Mouse (Mus musculus): ENCODE results near the gene Ttc28. TPM values are rescaled to one million over a fixed set of nuclear protein-coding genes. Genes with fewer than 3 reads are reported as not detected.

Ttc28 gene
- polyA plus RNA-seq, 1 experiment from 2014 or later, result 4.2 TPM

GRCm38 (mm10) chr5:111125746-111126145 lies 246.1 kb downstream of the Ttc28 start:
- no peak for ATAC-seq
- peaks cover 20% of the 10 kb centered on the region for H3K4me1 ChIP-seq (ENCODE audit: control insufficient read depth, insufficient read depth, low read length)
- H3K9ac ChIP-seq (ENCODE audit: low read depth, low read length), result no peak overlapping the region
- no peak overlapping the region for H3K27ac ChIP-seq (ENCODE audit: low read length)
- H3K27me3 ChIP-seq (replicated peaks; ENCODE audit: control insufficient read depth, insufficient read depth, low read length), result no peaks in the 10 kb centered on the region
- WGBS, result 84% methylated on average over 12 of the region's 12 CpGs
- no peak overlapping the region for H3K4me3 ChIP-seq (ENCODE audit: low read length)
- no peaks in the 10 kb centered on the region for H3K9me3 ChIP-seq (ENCODE audit: control insufficient read depth, low read length)
- no peaks in the 10 kb centered on the region for H3K36me3 ChIP-seq (ENCODE audit: control insufficient read depth, insufficient read depth, low read length)
- no peak overlapping the region for H3K4me2 ChIP-seq (ENCODE audit: low read depth, low read length)

DNA sequence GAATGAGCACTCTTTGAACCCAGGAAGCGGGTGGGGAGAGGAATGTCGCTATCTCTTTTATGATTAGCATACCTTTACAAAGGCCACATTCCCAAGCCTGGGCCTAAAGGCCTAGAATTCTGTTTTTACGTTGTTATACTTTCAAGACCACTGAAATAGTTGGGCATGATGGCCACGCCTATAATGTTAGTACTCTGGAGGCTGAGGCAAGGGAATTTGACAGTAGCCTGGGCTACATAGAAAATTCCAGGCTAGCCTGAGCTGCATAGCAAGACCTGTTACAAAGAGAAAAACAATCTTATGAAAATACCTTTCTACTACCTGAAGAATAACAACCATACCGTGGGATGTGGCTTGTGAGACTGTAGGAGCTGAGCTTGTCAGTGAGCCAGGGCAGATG lies 248.2 kb downstream of the Ttc28 start:
- Histone ChIP-seq H3K27ac (ENCODE audit: low read length) (0 out of 2 replicates have a peak overlapping the region, but pooled peaks have one; percentile 27), H3K9ac (ENCODE audit: low read depth, low read length) (no peak overlapping the region), H3K4me1 (ENCODE audit: control insufficient read depth, insufficient read depth, low read length) (peaks cover 16% of the 10 kb centered on the region), H3K27me3 (replicated peaks; ENCODE audit: control insufficient read depth, insufficient read depth, low read length) (no peaks in the 10 kb centered on the region), H3K4me2 (ENCODE audit: low read depth, low read length) (no peak overlapping the region), H3K9me3 (ENCODE audit: control insufficient read depth, low read length) (no peaks in the 10 kb centered on the region), H3K36me3 (ENCODE audit: control insufficient read depth, insufficient read depth, low read length) (no peaks in the 10 kb centered on the region), H3K4me3 (ENCODE audit: low read length) (no peak overlapping the region)
- ATAC-seq, result no peak
- 69% methylated on average over 5 of the region's 5 CpGs for WGBS

- no peaks in the 10 kb centered on the region for H3K27me3 ChIP-seq (replicated peaks; ENCODE audit: control insufficient read depth, insufficient read depth, low read length)
- 67% methylated on average over 8 of the region's 8 CpGs for whole genome bisulfite sequencing
These were observed 250.5 kb downstream of the Ttc28 start for GRCm38 (mm10) chr5:111130121-111130520.

GRCm38 (mm10) chr5:111131561-111131960 lies 252.0 kb downstream of the Ttc28 start:
- Histone ChIP-seq H3K4me2 (ENCODE audit: low read depth, low read length) (no peak overlapping the region), H3K4me1 (ENCODE audit: control insufficient read depth, insufficient read depth, low read length) (peaks cover 12% of the 10 kb centered on the region), H3K36me3 (ENCODE audit: control insufficient read depth, insufficient read depth, low read length) (no peaks in the 10 kb centered on the region), H3K27me3 (replicated peaks; ENCODE audit: control insufficient read depth, insufficient read depth, low read length) (no peaks in the 10 kb centered on the region), H3K4me3 (ENCODE audit: low read length) (no peak overlapping the region), H3K27ac (ENCODE audit: low read length) (no peak overlapping the region), H3K9ac (ENCODE audit: low read depth, low read length) (no peak overlapping the region), H3K9me3 (ENCODE audit: control insufficient read depth, low read length) (no peaks in the 10 kb centered on the region)
- no peak for ATAC-seq
- 94% methylated on average over 18 of the region's 18 CpGs for WGBS

More at GRCm38 (mm10) chr5:111130121-111130520, 250.5 kb downstream of the Ttc28 start:
- Histone ChIP-seq H3K27ac (ENCODE audit: low read length) (no peak overlapping the region), H3K4me3 (ENCODE audit: low read length) (no peak overlapping the region), H3K9me3 (ENCODE audit: control insufficient read depth, low read length) (no peaks in the 10 kb centered on the region), H3K4me1 (ENCODE audit: control insufficient read depth, insufficient read depth, low read length) (peaks cover 12% of the 10 kb centered on the region), H3K4me2 (ENCODE audit: low read depth, low read length) (no peak overlapping the region), H3K36me3 (ENCODE audit: control insufficient read depth, insufficient read depth, low read length) (no peaks in the 10 kb centered on the region), H3K9ac (ENCODE audit: low read depth, low read length) (no peak overlapping the region)
- no peak for ATAC-seq

GRCm38 (mm10) chr5:111133150-111133549 lies 253.5 kb downstream of the Ttc28 start:
- no peak overlapping the region for H3K4me2 ChIP-seq (ENCODE audit: low read depth, low read length)
- no peaks in the 10 kb centered on the region for H3K9me3 ChIP-seq (ENCODE audit: control insufficient read depth, low read length)
- H3K4me3 ChIP-seq (ENCODE audit: low read length), result no peak overlapping the region
- no peaks in the 10 kb centered on the region for H3K27me3 ChIP-seq (replicated peaks; ENCODE audit: control insufficient read depth, insufficient read depth, low read length)
- no peaks in the 10 kb centered on the region for H3K36me3 ChIP-seq (ENCODE audit: control insufficient read depth, insufficient read depth, low read length)
- H3K27ac ChIP-seq (ENCODE audit: low read length), result no peak overlapping the region
- H3K9ac ChIP-seq (ENCODE audit: low read depth, low read length), result no peak overlapping the region
- no peak for ATAC-seq
- 95% methylated on average over 5 of the region's 5 CpGs for WGBS
- H3K4me1 ChIP-seq (ENCODE audit: control insufficient read depth, insufficient read depth, low read length), result peaks cover 17% of the 10 kb centered on the region

GRCm38 (mm10) chr5:111133754-111134153 lies 254.2 kb downstream of the Ttc28 start:
- H3K4me1 ChIP-seq (ENCODE audit: control insufficient read depth, insufficient read depth, low read length), result peaks cover 18% of the 10 kb centered on the region
- no peak overlapping the region for H3K4me3 ChIP-seq (ENCODE audit: low read length)
- 92% methylated on average over 7 of the region's 7 CpGs for WGBS
- H3K27me3 ChIP-seq (replicated peaks; ENCODE audit: control insufficient read depth, insufficient read depth, low read length), result no peaks in the 10 kb centered on the region
- no peaks in the 10 kb centered on the region for H3K36me3 ChIP-seq (ENCODE audit: control insufficient read depth, insufficient read depth, low read length)
- H3K9me3 ChIP-seq (ENCODE audit: control insufficient read depth, low read length), result no peaks in the 10 kb centered on the region
- H3K27ac ChIP-seq (ENCODE audit: low read length), result no peak overlapping the region
- no peak for ATAC-seq
- no peak overlapping the region for H3K9ac ChIP-seq (ENCODE audit: low read depth, low read length)
- H3K4me2 ChIP-seq (ENCODE audit: low read depth, low read length), result no peak overlapping the region

DNA sequence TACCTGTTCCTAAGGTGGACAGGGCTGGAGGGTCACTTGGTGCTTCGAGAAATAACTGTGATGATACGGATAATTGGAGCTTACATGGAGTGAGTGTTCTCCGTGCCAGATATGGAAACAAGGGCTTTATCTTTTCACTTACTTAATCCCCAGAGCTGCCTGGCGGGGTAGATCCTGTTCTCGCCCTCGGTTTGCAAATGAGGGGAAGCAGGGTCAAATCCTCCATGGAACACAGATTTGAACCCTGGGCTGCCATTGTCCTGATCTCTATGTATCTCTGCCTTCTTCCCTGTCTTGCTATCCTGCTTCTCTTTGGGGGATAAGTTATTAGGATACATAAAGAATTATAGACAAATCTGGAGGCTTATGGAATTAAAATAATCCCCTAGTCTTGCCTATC lies 257.7 kb downstream of the Ttc28 start:
- Histone ChIP-seq H3K4me3 (ENCODE audit: low read length) (no peak overlapping the region), H3K27me3 (replicated peaks; ENCODE audit: control insufficient read depth, insufficient read depth, low read length) (no peaks in the 10 kb centered on the region), H3K36me3 (ENCODE audit: control insufficient read depth, insufficient read depth, low read length) (no peaks in the 10 kb centered on the region), H3K27ac (ENCODE audit: low read length) (no peak overlapping the region), H3K9ac (ENCODE audit: low read depth, low read length) (no peak overlapping the region), H3K4me2 (ENCODE audit: low read depth, low read length) (no peak overlapping the region), H3K9me3 (ENCODE audit: control insufficient read depth, low read length) (no peaks in the 10 kb centered on the region), H3K4me1 (ENCODE audit: control insufficient read depth, insufficient read depth, low read length) (peaks cover 21% of the 10 kb centered on the region)
- ATAC-seq, result no peak
- WGBS, result 71% methylated on average over 6 of the region's 6 CpGs

DNA sequence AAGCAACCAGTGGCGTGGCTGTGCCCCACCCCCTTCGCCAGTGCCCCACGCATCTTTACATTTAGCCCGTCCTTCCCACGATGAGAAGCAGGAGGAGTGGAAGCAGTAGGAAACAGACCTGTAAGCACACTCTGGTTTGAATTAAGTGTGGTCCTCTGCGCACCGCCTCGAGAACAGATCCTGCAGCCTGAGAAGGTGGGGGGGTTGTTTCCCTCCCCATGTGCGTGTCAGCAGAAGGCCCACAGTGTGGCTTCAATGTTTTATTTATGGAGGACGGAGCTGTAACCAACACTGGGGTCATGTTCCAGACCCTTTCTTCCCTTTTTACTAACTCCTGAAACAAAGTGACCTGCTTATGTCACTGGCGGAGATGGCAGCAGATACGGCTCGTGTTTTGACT lies 258.1 kb downstream of the Ttc28 start:
- Histone ChIP-seq H3K4me1 (ENCODE audit: control insufficient read depth, insufficient read depth, low read length) (peaks cover 21% of the 10 kb centered on the region), H3K9ac (ENCODE audit: low read depth, low read length) (no peak overlapping the region)
- ATAC-seq, result no peak

DNA sequence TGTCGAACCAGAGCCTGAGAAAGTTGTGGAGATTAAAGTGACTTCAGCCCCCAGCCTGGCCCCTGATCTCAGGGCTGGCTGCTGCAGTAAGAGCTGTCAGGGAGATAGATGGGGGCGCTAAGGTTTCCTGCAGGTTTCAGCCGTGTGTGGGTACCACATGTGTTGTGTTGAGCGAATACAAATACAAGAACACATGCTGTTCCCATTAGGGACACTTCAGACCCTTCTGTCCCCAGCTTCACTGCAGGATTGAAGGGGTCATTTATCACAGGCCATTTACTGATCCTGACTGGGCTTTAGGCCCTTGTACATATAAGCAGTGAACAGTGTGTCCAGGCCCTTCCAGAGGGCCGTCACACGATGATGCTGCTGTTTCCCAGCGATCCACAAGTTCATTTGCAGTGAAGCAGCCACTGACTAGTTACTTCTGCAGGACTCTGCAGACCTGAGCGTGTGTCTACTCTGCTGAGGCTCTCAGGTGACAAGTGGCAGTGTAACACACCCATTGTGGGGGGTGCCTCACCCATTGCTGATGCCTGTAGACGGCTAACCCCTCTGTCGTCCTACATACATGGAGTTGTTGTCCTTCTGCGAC lies 258.7 kb downstream of the Ttc28 start:
- H3K27ac ChIP-seq (ENCODE audit: low read length), result peak overlapping the region; percentile 65
- H3K27me3 ChIP-seq (replicated peaks; ENCODE audit: control insufficient read depth, insufficient read depth, low read length), result no peaks in the 10 kb centered on the region
- peaks cover 21% of the 10 kb centered on the region for H3K4me1 ChIP-seq (ENCODE audit: control insufficient read depth, insufficient read depth, low read length)
- H3K9ac ChIP-seq (ENCODE audit: low read depth, low read length), result no peak overlapping the region
- H3K9me3 ChIP-seq (ENCODE audit: control insufficient read depth, low read length), result no peaks in the 10 kb centered on the region
- H3K4me3 ChIP-seq (ENCODE audit: low read length), result no peak overlapping the region
- H3K4me2 ChIP-seq (ENCODE audit: low read depth, low read length), result no peak overlapping the region
- H3K36me3 ChIP-seq (ENCODE audit: control insufficient read depth, insufficient read depth, low read length), result no peaks in the 10 kb centered on the region
- whole genome bisulfite sequencing, result 40% methylated on average over 11 of the region's 11 CpGs
- ATAC-seq, result no peak

More for the DNA sequence above, 258.1 kb downstream of the Ttc28 start:
- no peak overlapping the region for H3K27ac ChIP-seq (ENCODE audit: low read length)
- H3K4me2 ChIP-seq (ENCODE audit: low read depth, low read length), result no peak overlapping the region
- H3K4me3 ChIP-seq (ENCODE audit: low read length), result no peak overlapping the region
- H3K9me3 ChIP-seq (ENCODE audit: control insufficient read depth, low read length), result no peaks in the 10 kb centered on the region
- H3K27me3 ChIP-seq (replicated peaks; ENCODE audit: control insufficient read depth, insufficient read depth, low read length), result no peaks in the 10 kb centered on the region
- H3K36me3 ChIP-seq (ENCODE audit: control insufficient read depth, insufficient read depth, low read length), result no peaks in the 10 kb centered on the region
- 56% methylated on average over 13 of the region's 13 CpGs for WGBS
